Mouse (Mus musculus) olfactory bulb, adult 2 months (tissue): ENCODE data around the gene Gm45521.

Experiments used
- CTCF ChIP-seq: fragments of 200-500 bp; IDR thresholded peaks from 2 replicates; pipeline ENCODE4 v1.5.1; 2012; ENCODE audit warnings: low read depth, mild to moderate bottlenecking, low read length, moderate library complexity; ENCODE audit not compliant: insufficient read depth
- POLR2A ChIP-seq: fragments of 200-500 bp; IDR thresholded peaks from 2 replicates; pipeline ENCODE4 v1.6.1; 2012; ENCODE audit warnings: mild to moderate bottlenecking, low read depth, low read length, moderate library complexity; ENCODE audit not compliant: insufficient read depth

DNA sequence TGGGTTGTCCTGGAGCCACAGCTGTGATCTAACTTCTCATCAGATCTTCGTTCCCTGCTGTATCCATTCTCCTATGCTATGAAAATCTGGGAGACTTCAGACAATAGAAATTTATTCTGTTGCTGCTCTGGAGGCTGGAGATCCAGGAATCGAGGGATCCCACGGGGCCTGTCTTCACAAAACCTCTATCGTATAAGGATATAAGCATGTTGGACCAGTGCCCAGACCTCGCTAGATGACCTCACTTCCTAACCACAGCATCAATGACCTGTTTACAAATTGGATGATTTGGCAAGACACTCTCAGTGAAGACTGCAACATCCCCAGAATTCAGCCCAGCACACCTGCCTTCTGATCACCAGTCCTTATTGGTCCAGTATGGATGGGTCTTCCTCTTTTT, 4.6 kb downstream of the Gm45521 start:
- TF ChIP-seq CTCF (no peak), POLR2A (no peak)
